8 mouse cellular contexts compared by ENCODE assay signal in genomic region chr6:98949703-98950191, GRCm38 (mm10).
A peak's percentile ranks its signal among the peaks of the same experiment; 100 is the strongest.
DNase-seq lines count a peak whose midpoint lies in the region; TF ChIP-seq lines count a peak whose summit lies in the region.

No protein-coding gene starts in this region.

- H3K79me2 ChIP-seq in heart, adult 2 months (replicated peaks; ENCODE audit: control insufficient read depth, insufficient read depth, low read length), result no peaks in the 10 kb centered on the region

- peak in 1 of 2 experiments; percentile 37 for DNase-seq in heart, adult 2 months
- no peak for DNase-seq in heart, adult 9 months (ENCODE audit: low spot score in 2 of 2)
- DNase-seq in gonadal fat pad, adult 2 months (ENCODE audit: low read depth), result peak; percentile 88
- peak; percentile 24 to 31 for DNase-seq in kidney, adult 8-10 months
- DNase-seq in lung, postnatal 14 days, result peak; percentile 46
- DNase-seq in urinary bladder, postnatal 25 days (ENCODE audit: low spot score), result peak; percentile 38
- DNase-seq in right cerebral cortex, postnatal 36 days (ENCODE audit: low spot score in 2 of 2), result no peak
- DNase-seq in thymus, postnatal 36 days, result no peak

- intact Hi-C loops in heart, adult 2 months (cut with DNase I), result no loop called here

- WGBS in heart, adult 2 months, result 18% methylated on average over 6 of the region's 6 CpGs

- H3K4me1 ChIP-seq in heart, adult 2 months (ENCODE audit: control insufficient read depth, insufficient read depth, low read length), result peaks cover 5% of the 10 kb centered on the region

- no peak overlapping the region for H3K9ac ChIP-seq in heart, adult 2 months (ENCODE audit: low read depth, low read length)

- no peaks in the 10 kb centered on the region for H3K27me3 ChIP-seq in heart, adult 2 months (ENCODE audit: control insufficient read depth, insufficient read depth, low read length)

- peak overlapping the region; percentile 66 for H3K27ac ChIP-seq in heart, adult 2 months

- H3K36me3 ChIP-seq in heart, adult 2 months (ENCODE audit: control insufficient read depth, insufficient read depth, low read length), result peaks cover 5% of the 10 kb centered on the region

- H3K4me3 ChIP-seq in heart, adult 2 months, result no peak overlapping the region

- no peak for TF ChIP-seq CTCF in heart, adult 2 months (IDR thresholded peaks at IDR 0.05)

- no peak for TF ChIP-seq EP300 in heart, adult 2 months (IDR thresholded peaks at IDR 0.05; ENCODE audit: insufficient read depth, low read depth, low read length)

- TF ChIP-seq POLR2A in heart, adult 2 months (IDR thresholded peaks at IDR 0.05; ENCODE audit: insufficient read depth, low read depth, low read length), result no peak

Comparison
In these comparisons a context has a peak if more than half of its experiments do, and no peak if none do; other contexts are left out.
1. DNase-seq: peak in gonadal fat pad, adult 2 months (single experiment), kidney, adult 8-10 months (2 of 2), lung, postnatal 14 days (single experiment) and urinary bladder, postnatal 25 days (single experiment); none in heart, adult 9 months (0 of 2), right cerebral cortex, postnatal 36 days (0 of 2) and thymus, postnatal 36 days (0 of 2).